Mouse (Mus musculus) embryonic facial prominence, embryonic 11.5 days (tissue): ENCODE results near the gene Rab42. TPM values are rescaled to one million over a fixed set of nuclear protein-coding genes. Genes with fewer than 3 reads are reported as not detected.

ENCODE experiments used
- ATAC-seq: fragments of 200-750 bp; cut with Nextera tagmentation; replicated peaks from 2 replicates; pipeline ENCODE4 v1.8.0; 2017; ENCODE audit warnings: low read depth; ENCODE audit not compliant: insufficient number of reproducible peaks, low FRiP score, low TSS enrichment
- DNase-seq: peaks from one replicate; pipeline ENCODE4 v3.0.0-alpha.2; 2015; ENCODE audit warnings: low spot score
- H3K27ac ChIP-seq: fragments of 300-500 bp; sonication (generic); replicated peaks from 2 replicates; pipeline ENCODE4 v1.5.1; 2014; ENCODE audit warnings: mild to moderate bottlenecking, low read depth, low read length, control low read depth
- H3K27me3 ChIP-seq: fragments of 300-500 bp; sonication (generic); 2 replicates; pipeline ENCODE4 v1.6.1; 2014; ENCODE audit warnings: mild to moderate bottlenecking, low read length, moderate library complexity, mixed read lengths; ENCODE audit not compliant: control insufficient read depth, insufficient read depth
- H3K36me3 ChIP-seq: fragments of 300-500 bp; sonication (generic); replicated peaks from 2 replicates; pipeline ENCODE4 v1.6.1; 2014; ENCODE audit warnings: low read depth, mild to moderate bottlenecking, low read length, moderate library complexity, mixed read lengths; ENCODE audit not compliant: control insufficient read depth, insufficient read depth
- H3K4me1 ChIP-seq: fragments of 300-500 bp; sonication (generic); 2 replicates; pipeline ENCODE4 v1.6.1; 2014; ENCODE audit warnings: low read length, mixed read lengths; ENCODE audit not compliant: control insufficient read depth, insufficient read depth
- H3K4me2 ChIP-seq: fragments of 300-500 bp; sonication (generic); 2 replicates; pipeline ENCODE4 v1.6.1; 2014; ENCODE audit warnings: low read depth, mild to moderate bottlenecking, control low read depth, low read length, moderate library complexity
- H3K4me3 ChIP-seq: fragments of 300-500 bp; sonication (generic); 2 replicates; pipeline ENCODE4 v1.5.1; 2014; ENCODE audit warnings: low read depth, low read length, control low read depth
- H3K9ac ChIP-seq: fragments of 300-500 bp; sonication (generic); replicated peaks from 2 replicates; pipeline ENCODE4 v1.6.1; 2014; ENCODE audit warnings: mild to moderate bottlenecking, control low read depth, low read length
- H3K9me3 ChIP-seq: fragments of 300-500 bp; sonication (generic); replicated peaks from 2 replicates; pipeline ENCODE4 v1.6.1; 2016; ENCODE audit warnings: mild to moderate bottlenecking, low read length, inconsistent platforms, mixed read lengths; ENCODE audit not compliant: control insufficient read depth
- WGBS: fragments of 180-500 bp; shearing (Covaris S2); extraction: QIAGEN DNeasy Blood & Tissue Kit; methylation state at CpG from one replicate; pipeline ENCODE4 v1.1.7; 2014; 5-methylcytosine and 5-hydroxymethylcytosine counted together
- polyA plus RNA-seq: library from polyadenylated mRNA; unstranded; fragments of >200 nt; fragmentation: Nextera tagmentation; extraction: Ambion mirVana; gene quantifications from 2 replicates; pipeline ENCODE4 v1.2.1, GENCODE M21; 2014

The Rab42 gene
- 0.67 and 2.2 TPM in 2 replicates for polyA plus RNA-seq

DNA sequence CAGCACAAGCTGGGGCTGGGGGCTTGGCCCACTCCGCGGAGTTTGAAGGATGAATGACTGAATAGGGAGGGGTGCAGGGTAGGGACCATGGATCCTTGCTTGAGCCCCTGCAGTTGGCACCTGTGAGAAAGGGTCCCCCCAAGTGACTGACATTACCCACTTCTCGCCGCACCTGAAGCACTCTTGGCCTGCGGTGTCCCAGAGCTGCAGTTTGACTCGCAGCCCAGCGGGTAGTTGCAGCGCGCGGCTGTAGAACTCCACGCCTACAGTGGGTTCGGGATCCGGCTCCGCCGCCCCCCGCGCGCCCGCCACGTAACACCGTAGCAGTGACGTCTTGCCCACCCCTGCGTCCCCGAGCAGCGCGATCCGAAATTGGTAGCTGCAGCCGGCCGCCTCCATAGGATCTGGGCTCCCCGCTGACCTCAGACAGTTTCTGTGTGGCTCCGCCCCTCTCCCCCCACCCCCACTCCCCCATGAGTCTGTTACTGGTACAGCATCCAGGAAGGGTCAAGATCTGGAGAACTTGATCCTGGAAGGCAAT, at the start of gene Rab42:
Gene Rab42 (minus strand): TSS at position 447 of the 541 bp plus-strand sequence.
- Histone ChIP-seq H3K9ac (peak within 1 kb of the TSS; percentile 54), H3K4me2 (peak within 1 kb of the TSS; percentile 54), H3K27ac (0 out of 2 replicates have a peak within 1 kb of the TSS, but pooled peaks have one; percentile 21), H3K27me3 (no peaks in the 10 kb centered on the region), H3K4me3 (peak within 1 kb of the TSS; percentile 40), H3K9me3 (no peaks in the 10 kb centered on the region), H3K36me3 (no peaks in the 10 kb centered on the region), H3K4me1 (no peaks in the 10 kb centered on the region; the same call in 1 of the 2 replicates)
- ATAC-seq (peak; percentile 68), DNase-seq (peak; percentile 77)
- WGBS = 2% methylated on average over 31 of the region's 31 CpGs

DNA sequence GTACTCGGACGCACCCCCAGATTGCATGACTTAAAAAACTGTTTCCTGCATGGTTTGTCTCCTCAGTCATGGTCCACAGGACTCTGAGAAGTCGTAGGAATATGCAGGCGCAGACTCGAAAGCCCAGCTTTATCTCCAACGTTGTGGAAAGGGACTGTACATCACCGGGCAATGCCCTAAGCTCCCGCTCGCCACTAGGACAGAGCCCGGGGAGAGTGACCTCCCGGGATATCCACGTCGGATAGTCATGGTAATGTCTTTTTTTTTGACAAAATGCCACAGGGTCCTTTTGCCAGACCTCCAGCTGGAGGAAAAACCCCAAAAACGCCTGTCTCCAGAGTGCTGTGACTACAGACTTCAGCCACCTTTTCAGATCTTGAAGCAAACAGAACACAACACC, 49.6 kb upstream of the Rab42 start:
- ATAC-seq (no peak), DNase-seq (peak; percentile 10)
- H3K4me1 ChIP-seq = no peaks in the 10 kb centered on the region
- 0% methylated on average over 14 of the region's 14 CpGs for WGBS
- no peaks in the 10 kb centered on the region for H3K27me3 ChIP-seq
- peak overlapping the region; percentile 67 for H3K4me3 ChIP-seq
- peak overlapping the region; percentile 71 for H3K4me2 ChIP-seq
- H3K36me3 ChIP-seq = no peaks in the 10 kb centered on the region; the same call in 1 of the 2 replicates
- no peaks in the 10 kb centered on the region for H3K9me3 ChIP-seq
- H3K9ac ChIP-seq = peak overlapping the region; percentile 88
- peak overlapping the region; percentile 88; the same call in 1 of the 2 replicates for H3K27ac ChIP-seq

DNA sequence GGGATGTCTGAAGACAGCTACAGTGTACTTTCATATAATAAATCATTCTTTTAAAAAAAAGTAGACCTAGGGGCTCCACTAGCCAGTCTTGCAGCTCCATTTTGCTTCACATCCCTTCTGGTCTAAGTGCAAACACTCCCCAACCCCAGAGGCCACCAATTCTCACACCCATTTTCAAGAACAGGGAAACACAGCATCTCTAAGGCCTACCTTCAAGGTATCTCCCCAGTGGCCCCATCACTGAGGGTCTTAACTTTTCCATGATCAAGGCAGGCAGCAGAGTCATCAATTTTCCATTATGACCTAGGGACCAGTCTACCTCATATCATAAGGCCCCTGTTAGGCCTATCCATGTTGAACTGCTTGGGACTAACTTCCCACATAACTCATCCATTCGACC, 48.2 kb upstream of the Rab42 start:
- Histone ChIP-seq H3K36me3 (no peaks in the 10 kb centered on the region; the same call in 1 of the 2 replicates), H3K9me3 (no peaks in the 10 kb centered on the region), H3K9ac (0 out of 2 replicates have a peak overlapping the region, but pooled peaks have one; percentile 14), H3K4me1 (no peaks in the 10 kb centered on the region), H3K4me2 (peak overlapping the region; percentile 19; the same call in 1 of the 2 replicates), H3K4me3 (peak overlapping the region; percentile 9; the same call in 1 of the 2 replicates), H3K27ac (no peak overlapping the region), H3K27me3 (no peaks in the 10 kb centered on the region)
- ATAC-seq = no peak
- DNase-seq = no peak
- 39% methylated on average over 1 of the region's 1 CpGs for WGBS

- no peak overlapping the region for H3K27ac ChIP-seq
- WGBS = 64% methylated on average over 3 of the region's 3 CpGs
- H3K27me3 ChIP-seq = no peaks in the 10 kb centered on the region
- no peaks in the 10 kb centered on the region; the same call in 1 of the 2 replicates for H3K36me3 ChIP-seq
- H3K9ac ChIP-seq = no peak overlapping the region
- H3K4me2 ChIP-seq = no peak overlapping the region
- ATAC-seq = no peak
- H3K9me3 ChIP-seq = no peaks in the 10 kb centered on the region
- no peak for DNase-seq
- H3K4me3 ChIP-seq = no peak overlapping the region
- H3K4me1 ChIP-seq = no peaks in the 10 kb centered on the region
These were observed 47.7 kb upstream of the Rab42 start for GRCm38 (mm10) chr4:132350854-132351253.

GRCm38 (mm10) chr4:132350123-132350740, 47.0 kb upstream of the Rab42 start:
- 32% methylated on average over 2 of the region's 2 CpGs for WGBS
- no peaks in the 10 kb centered on the region for H3K4me1 ChIP-seq
- DNase-seq = peak; percentile 9

DNA sequence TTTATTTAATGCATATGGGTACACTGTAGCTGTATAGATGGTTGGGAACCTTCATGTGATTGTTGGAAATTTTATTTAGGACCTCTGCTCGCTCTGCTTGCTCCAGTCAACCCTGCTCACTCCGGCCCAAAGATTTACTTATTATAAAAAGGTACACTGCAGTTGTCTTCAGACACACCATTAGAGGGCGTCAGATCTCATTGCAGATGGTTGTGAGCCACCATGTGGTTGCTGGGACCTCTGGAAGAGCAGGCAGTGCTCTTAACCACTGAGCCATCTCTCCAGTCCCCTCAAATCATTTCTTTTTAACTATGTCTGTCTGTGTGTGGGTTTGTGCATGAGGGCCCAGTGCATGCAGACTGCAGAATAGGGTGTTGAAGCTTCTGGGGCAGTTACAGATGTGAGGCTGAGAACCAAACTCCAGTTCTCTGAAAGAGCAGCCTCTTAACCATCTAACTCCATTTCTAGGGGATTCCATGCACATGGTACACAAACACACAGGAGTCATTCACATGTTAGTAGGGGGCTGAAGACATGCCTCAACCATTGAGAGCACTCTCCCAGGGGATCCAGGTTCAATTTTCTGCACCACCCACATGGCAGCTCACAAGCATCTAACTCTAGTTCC, 46.4 kb upstream of the Rab42 start:
- Histone ChIP-seq H3K4me2 (no peak overlapping the region), H3K9me3 (no peaks in the 10 kb centered on the region), H3K9ac (no peak overlapping the region), H3K27me3 (no peaks in the 10 kb centered on the region), H3K36me3 (no peaks in the 10 kb centered on the region; the same call in 1 of the 2 replicates), H3K27ac (no peak overlapping the region), H3K4me3 (no peak overlapping the region), H3K4me1 (no peaks in the 10 kb centered on the region)
- DNase-seq = peak; percentile 12
- no peak for ATAC-seq
- 59% methylated on average over 3 of the region's 3 CpGs for WGBS

More at GRCm38 (mm10) chr4:132350123-132350740, 47.0 kb upstream of the Rab42 start:
- H3K9ac ChIP-seq = no peak overlapping the region
- no peaks in the 10 kb centered on the region for H3K9me3 ChIP-seq
- no peak overlapping the region for H3K27ac ChIP-seq
- no peak overlapping the region for H3K4me3 ChIP-seq
- H3K4me2 ChIP-seq = no peak overlapping the region
- H3K36me3 ChIP-seq = no peaks in the 10 kb centered on the region; the same call in 1 of the 2 replicates
- no peaks in the 10 kb centered on the region for H3K27me3 ChIP-seq
- ATAC-seq = no peak

GRCm38 (mm10) chr4:132346661-132347060, 43.5 kb upstream of the Rab42 start:
- DNase-seq = peak; percentile 6
- WGBS = 53% methylated on average over 2 of the region's 3 CpGs
- no peaks in the 10 kb centered on the region; the same call in 1 of the 2 replicates for H3K36me3 ChIP-seq
- H3K27ac ChIP-seq = no peak overlapping the region
- H3K9ac ChIP-seq = no peak overlapping the region
- H3K27me3 ChIP-seq = no peaks in the 10 kb centered on the region
- peaks cover 3% of the 10 kb centered on the region; the same call in 1 of the 2 replicates for H3K4me1 ChIP-seq
- ATAC-seq = no peak
- H3K9me3 ChIP-seq = no peaks in the 10 kb centered on the region
- H3K4me2 ChIP-seq = no peak overlapping the region
- H3K4me3 ChIP-seq = no peak overlapping the region
